Mouse (Mus musculus) kidney, postnatal 36 days (tissue): ENCODE measurements around the gene Msh3.
A peak's percentile ranks its signal among the peaks of the same experiment; 100 is the strongest.
"Not testable (repeated sequence)": the region's sequence is repeated elsewhere in the genome, so short reads cannot be mapped to it uniquely, and the experiment has no call there.

ENCODE experiments used
- DNase-seq, 2 experiments: peaks; one replicate each; pipeline ENCODE4 v3.0.0; 2021 to 2022; ENCODE audit warnings: mixed read lengths in 2 of 2

Gene Msh3

GRCm38 (mm10) chr13:92354456-92355271 is at the start of gene Msh3, which contains the start of gene Dhfr:
Gene Msh3, minus strand, starts transcription at chr13:92355003.
Gene Dhfr, plus strand, starts transcription at chr13:92354726.
- DNase-seq = peak; percentile 98 to 99

GRCm38 (mm10) chr13:92403496-92403895 is 48.7 kb upstream of the Msh3 start:
- no peak for DNase-seq

DNA sequence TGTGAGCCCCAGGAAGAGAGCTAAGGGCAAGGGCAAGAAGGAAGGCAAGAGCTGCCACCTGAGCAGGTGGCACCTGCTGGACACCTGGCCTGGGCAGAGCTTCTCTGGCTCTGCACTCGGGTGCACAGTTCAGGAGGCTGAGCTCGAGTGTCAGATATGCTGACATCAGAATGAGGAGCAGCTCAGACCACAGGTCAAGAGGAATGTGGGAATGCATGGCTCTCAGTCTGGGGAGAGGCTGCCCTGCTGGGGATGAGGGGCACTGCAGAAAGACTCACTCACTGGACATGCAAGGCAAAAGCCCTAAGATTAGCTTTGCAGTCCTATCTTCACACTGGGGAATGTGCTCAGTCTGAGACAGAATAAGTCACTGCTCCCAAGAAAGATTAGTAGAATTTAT is 47.3 kb upstream of the Msh3 start:
- DNase-seq = peak; percentile 23 to 41

GRCm38 (mm10) chr13:92398491-92399384 is 43.9 kb upstream of the Msh3 start:
- DNase-seq = no peak

DNA sequence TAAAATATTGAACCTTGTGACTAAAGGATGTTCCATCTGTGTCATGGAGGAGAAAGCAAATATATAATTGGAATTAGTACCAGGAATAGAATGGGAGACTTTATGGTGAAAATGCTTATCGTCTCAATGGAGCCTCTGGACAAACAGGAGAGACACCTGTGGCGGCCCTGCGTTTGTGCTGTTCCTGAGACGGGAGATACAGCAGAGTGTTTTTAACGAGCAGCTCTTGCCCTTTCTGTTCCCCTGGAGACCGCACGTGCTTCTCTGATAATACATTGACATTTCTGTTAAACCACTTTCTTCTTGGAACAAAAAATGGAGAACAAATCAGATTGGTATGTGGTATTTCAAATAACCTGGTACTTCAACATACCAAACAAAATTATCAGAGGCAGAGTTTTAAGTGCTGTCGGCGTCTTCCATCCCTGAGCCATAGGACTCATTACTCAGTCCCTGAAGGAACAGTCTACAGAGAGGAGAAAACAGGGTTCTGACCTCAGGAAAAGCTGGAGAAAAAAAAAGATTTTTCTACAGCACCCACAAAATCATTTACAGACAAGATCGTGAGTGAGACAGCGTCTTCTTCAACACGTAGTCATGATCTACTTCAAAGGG is 38.4 kb upstream of the Msh3 start:
- DNase-seq = no peak

GRCm38 (mm10) chr13:92387367-92387766 is 32.6 kb upstream of the Msh3 start:
- DNase-seq = no peak

GRCm38 (mm10) chr13:92371466-92371865 is 16.7 kb upstream of the Msh3 start:
- DNase-seq = not testable (repeated sequence)

- DNase-seq = no peak
These were observed 16.0 kb upstream of the Msh3 start for GRCm38 (mm10) chr13:92370811-92371210.

GRCm38 (mm10) chr13:92365312-92365711 is 10.5 kb upstream of the Msh3 start:
- no peak for DNase-seq

GRCm38 (mm10) chr13:92361609-92362008 is 6.8 kb upstream of the Msh3 start:
- no peak for DNase-seq

DNA sequence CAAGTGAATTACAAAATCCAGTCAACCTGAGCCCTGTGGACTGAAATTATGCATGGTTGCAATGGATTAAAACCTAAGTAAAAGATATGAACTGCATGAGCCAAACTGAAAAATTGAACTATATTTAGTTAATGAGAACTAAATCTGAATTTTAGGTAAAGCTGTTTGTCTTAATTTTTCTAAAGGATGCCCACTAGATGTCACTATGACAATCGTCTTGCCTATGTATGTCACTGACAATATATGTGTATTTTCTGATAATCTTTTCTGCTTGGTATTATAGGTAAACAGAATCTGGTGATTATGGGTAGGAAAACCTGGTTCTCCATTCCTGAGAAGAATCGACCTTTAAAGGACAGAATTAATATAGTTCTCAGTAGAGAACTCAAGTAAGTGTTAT is 2.8 kb upstream of the Msh3 start:
- DNase-seq = no peak

DNA sequence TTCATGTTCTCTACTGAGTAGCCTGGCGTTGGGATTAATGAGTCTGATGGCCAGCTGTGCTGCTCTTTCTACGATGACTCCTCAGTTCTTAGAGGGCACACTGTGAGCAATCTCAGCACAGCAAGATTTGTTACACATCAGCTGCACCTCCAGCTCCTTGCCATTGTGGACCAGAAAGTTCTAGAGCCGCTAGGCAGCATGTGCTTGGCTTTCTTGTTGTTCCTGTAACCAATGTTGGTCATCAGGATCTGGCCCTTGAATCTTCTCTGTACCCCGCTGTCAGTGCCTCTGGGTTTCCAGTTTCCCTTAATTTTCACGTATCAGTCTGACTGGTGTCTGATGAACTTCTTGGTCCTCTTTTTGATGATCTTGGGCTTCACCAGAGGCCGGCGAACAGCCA is 1.6 kb upstream of the Msh3 start:
- no peak for DNase-seq

DNA sequence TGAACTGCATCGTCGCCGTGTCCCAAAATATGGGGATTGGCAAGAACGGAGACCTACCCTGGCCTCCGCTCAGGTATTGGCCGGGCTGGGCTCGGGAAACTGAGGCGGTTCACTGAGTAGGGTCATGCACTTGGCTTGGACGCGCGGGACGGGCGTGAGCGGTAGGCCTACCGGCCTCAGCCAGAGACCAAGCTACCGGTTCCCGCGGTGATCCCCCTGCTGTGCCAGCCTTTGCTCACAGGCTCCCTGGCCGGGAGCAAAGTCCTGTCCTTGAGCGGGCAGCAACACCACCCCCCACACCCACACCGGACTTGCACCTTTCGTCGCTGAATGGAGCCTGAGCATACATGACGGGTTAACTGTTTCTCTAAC is 455 bp upstream of the Msh3 start:
- peak; percentile 82 to 84 for DNase-seq

DNA sequence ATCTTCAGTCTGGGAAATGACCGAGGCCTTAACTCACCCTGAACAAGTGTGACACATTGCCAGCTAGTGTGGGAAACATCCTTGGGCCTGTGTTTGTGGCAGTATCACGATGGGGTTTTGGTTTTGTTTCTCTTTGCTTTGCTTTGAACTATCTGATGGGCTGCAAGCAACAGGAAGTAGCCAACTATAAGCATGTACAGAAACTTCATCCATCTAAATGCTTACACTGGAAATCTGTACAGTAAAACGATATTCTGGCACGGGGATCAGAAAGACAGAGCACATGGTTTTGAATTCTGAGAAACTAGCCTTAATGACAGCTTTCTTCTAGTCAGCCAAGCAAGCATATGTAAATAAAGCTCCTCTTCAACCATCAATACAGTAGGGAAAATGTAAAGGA is 847 bp downstream of the Msh3 start:
- DNase-seq = no peak

DNA sequence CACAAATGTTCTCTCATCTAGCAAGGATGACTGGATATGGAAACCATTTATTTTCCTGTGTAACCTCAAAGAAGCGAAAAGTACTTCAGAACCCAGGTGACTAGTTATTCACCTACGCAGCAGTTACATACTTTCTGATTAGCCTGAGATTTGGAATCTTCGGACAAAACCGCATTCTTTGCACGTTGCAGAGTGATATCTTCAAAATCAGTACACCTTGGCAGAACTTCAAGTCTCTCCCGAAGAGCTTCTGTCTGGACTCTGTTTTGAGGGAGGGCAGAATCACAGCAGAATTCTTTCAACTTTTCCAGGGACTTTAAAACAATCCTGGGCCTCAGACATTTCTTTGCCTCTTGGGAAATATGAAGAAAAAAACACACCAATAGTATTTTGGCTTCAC is 3.7 kb downstream of the Msh3 start:
- no peak for DNase-seq

- DNase-seq = no peak
These were observed 8.5 kb downstream of the Msh3 start for GRCm38 (mm10) chr13:92346338-92346737.

DNA sequence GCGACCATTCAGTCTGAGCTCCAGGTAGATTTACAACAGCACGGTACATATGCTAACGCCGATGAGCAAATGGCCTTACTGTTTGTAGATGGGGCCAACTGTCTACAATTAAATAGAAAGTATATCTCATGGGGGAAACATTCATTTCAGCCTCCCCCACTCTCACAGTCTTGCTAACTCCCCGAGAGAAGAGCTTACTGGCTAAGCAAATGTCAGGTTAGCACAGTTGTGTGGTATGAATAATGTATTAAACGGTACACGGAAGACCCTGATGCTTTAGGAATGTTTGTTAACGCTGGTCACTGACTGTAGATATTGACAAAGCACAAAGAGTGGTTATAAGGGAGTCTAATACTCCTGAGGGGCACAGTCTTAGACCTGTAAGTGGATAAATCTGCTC is 10.8 kb downstream of the Msh3 start:
- DNase-seq = no peak

DNA sequence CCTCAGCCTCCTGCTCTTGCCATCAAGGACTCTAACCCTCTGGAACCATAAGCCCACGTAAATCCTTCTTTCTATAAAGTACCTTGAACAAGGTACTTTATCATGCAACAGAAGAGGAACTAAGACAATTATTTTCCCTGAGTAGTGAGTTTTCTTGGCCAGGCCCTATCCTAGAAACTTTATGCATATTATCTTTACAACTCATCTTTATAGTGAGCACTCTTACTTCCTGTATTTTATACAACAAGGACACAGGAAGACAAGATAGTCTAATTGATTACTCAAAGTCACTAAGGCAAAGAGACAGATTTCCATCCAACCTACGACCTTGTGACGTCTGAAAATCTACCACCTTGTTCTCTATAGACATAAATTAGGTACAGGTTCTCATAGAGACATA is 15.0 kb downstream of the Msh3 start:
- DNase-seq = no peak

DNA sequence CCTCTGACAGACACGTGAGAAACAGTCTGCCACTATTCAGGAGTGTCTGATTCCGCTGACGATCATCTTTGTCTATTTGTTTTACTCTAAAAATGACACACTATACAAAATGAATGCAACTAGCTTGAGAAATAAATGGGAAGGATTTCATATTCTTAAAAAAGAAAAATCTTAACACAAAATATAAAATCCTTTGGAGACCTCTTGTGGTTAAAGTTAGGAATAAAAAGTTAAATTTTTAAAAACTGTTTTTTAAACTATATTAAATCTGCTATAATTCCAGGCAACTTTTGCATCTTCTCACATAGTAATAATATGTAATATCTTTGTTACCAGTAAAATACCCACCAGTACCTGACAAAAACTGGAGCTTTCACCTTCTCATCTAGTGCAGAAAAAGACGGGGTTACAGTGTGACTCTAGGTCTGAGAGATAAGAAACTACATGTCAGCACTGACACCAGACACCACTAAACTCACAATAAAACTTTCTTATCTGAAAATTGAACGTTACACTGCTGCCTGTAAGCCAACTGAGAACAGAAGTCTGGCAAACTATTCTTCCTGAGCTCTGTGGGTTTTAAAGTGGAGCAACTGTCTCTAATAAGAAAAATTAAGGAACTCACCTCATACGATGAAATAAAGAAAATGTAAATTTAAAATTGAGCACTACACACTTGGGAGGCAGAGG is 16.9 kb downstream of the Msh3 start:
- no peak for DNase-seq

- no peak for DNase-seq
These were observed 17.9 kb downstream of the Msh3 start for GRCm38 (mm10) chr13:92336857-92337256.

GRCm38 (mm10) chr13:92332103-92332879 is 22.5 kb downstream of the Msh3 start:
- DNase-seq = no peak

DNA sequence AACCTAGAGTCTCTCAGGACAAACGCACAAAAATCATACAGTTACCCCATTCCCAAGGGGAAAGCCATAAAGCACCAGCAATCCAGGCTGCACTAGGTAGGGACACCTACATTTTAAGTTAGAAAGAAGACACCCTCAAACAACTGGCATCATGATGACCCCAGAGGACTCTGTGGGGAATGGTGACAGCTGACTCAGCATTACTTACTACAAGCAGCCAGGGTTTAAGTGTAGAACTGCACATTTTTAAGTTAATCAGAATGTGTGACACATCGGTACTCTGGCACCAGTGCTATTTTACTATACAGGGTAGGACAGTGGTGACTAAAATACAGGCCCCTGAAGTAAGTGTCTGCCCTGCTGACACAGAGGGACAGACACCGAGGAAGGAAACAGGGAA is 24.2 kb downstream of the Msh3 start:
- DNase-seq = no peak
